Mouse (Mus musculus) liver, embryonic 14 days (tissue): ENCODE results near the gene Chrna5. TPM values are rescaled to one million over a fixed set of nuclear protein-coding genes. Genes with fewer than 3 reads are reported as not detected.

ENCODE experiments used
- polyA plus RNA-seq: library from polyadenylated mRNA; depleted of rRNA; stranded (reverse); fragments of >200 nt; gene quantifications from 2 replicates; pipeline ENCODE4 v1.2.3, GENCODE M21; 2012; rRNA removed

Gene Chrna5
- polyA plus RNA-seq = 0.01 and 0.02 TPM in 2 replicates

GRCm38 (mm10) chr9:54980674-54981073, at the start of gene Chrna5:
TSS of gene Chrna5 (plus strand) at chr9:54980880.

GRCm38 (mm10) chr9:54950575-54951321, 29.9 kb upstream of the Chrna5 start, which contains the start of the genes Psma4 and AY074887:
TSS of gene Psma4 (plus strand) at chr9:54950790.
TSS of gene AY074887 (minus strand) at chr9:54950998.

GRCm38 (mm10) chr9:55026275-55026663, 45.6 kb downstream of the Chrna5 start, which contains the start of gene Chrna3:
TSS of gene Chrna3 (minus strand) at chr9:55026562.

GRCm38 (mm10) chr9:55048211-55048880, 67.7 kb downstream of the Chrna5 start, which contains the start of gene Chrnb4:
TSS of gene Chrnb4 (minus strand) at chr9:55048779.

Other genes with a start within 250 kb of the Chrna5 start
- gene Wdr61, start 246.4 kb upstream of the Chrna5 start, polyA plus RNA-seq = 51.7 and 59.8 TPM in 2 replicates
- 0.55 and 1.2 TPM in 2 replicates for gene Crabp1, start 216.1 kb upstream of the Chrna5 start, polyA plus RNA-seq
- gene Ireb2, start 117.1 kb upstream of the Chrna5 start, polyA plus RNA-seq = 10.2 and 12.1 TPM in 2 replicates
- gene Hykk, start 63.6 kb upstream of the Chrna5 start, polyA plus RNA-seq = 0.74 and 0.95 TPM in 2 replicates
- 104 and 112 TPM in 2 replicates for gene Psma4, start 30.1 kb upstream of the Chrna5 start, polyA plus RNA-seq
- gene AY074887, start 29.9 kb upstream of the Chrna5 start, polyA plus RNA-seq = not detected in 2 replicates
- not detected in 2 replicates for gene Chrna3, start 45.7 kb downstream of the Chrna5 start, polyA plus RNA-seq
- gene Chrnb4, start 67.9 kb downstream of the Chrna5 start, polyA plus RNA-seq = 0.01 TPM in 2 replicates
- gene Ube2q2, start 168.0 kb downstream of the Chrna5 start, polyA plus RNA-seq = 5.1 and 6.3 TPM in 2 replicates
- 8.4 and 10.0 TPM in 2 replicates for gene Fbxo22, start 228.0 kb downstream of the Chrna5 start, polyA plus RNA-seq